Mouse (Mus musculus) adrenal gland, adult 8-10 months (tissue): ENCODE results near the gene Sash3. TPM values are rescaled to one million over a fixed set of nuclear protein-coding genes. Genes with fewer than 3 reads are reported as not detected.

ENCODE experiments used
- DNase-seq: peaks from one replicate; pipeline ENCODE4 v3.0.0; 2022
- total RNA-seq, 4 experiments: library from RNA; stranded (reverse); gene quantifications; 2 replicates each; pipeline ENCODE4 v1.2.4; 2022

Gene Sash3
- total RNA-seq, 4 experiments from 2014 or later = 1.6 to 2.4 (median 2.1) TPM

DNA sequence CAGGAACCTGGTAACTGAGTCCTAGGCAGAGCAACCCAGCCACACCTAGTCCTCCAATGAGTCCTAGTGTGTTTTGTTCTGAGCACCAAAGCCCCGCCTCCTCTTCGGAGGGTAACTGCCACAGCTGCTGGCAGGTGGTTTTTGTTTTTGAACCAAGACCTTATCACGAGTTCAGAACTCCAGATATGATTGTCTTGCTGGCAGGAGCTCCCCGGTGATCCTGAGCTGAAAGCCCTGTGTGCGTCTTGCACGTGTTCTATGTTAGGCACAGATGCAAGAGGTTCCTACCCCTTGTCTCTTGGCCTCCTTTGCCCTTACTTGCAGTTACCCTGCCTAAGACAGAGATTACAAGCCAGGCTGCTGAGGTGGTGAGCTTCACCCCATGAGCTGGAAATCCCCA is 4.8 kb upstream of the Sash3 start:
- DNase-seq = no peak

DNA sequence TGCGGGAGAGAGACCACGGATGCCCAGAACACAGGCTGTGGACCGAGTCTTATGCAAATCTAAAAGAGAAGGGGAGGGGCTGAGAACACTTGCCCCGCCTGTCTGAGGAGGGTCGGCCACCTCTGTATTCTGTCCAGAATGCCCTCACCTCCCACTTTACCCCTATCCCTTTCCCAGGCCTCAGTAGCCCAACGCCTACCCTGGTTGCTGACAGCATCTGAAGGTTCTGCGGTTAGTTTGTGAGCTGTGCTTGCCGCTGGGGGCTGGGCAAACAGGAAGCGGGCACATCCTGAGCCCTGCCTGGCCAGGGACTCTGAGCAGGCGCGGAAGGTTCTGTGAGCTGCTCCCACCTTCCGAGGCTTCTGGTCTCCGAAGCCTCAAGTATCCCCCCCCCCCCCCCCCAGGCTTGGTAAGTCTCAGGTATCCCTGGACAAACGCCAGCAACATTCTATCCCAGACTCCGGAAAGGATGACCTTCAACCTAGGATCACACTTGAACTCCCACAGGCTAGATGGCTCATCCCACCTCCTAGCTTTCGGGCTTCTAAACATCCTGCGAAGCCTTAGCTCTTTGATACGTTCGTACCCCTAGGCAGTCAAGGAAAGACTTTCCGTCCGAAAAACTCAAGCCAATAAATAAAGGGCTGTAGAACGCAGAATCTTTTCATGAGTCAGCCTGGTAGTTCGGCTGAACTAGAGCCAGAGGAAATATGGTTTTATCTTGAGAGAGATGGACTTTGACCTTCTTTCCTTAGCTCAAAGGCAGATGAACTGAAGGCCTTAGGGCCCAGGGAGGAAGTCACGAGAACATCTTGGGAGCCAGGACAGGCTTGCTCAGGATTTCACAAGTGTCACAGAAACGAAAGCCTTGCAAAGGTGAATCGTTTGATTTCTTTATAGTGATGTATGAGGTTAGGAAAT is 2.6 kb upstream of the Sash3 start:
- no peak for DNase-seq

DNA sequence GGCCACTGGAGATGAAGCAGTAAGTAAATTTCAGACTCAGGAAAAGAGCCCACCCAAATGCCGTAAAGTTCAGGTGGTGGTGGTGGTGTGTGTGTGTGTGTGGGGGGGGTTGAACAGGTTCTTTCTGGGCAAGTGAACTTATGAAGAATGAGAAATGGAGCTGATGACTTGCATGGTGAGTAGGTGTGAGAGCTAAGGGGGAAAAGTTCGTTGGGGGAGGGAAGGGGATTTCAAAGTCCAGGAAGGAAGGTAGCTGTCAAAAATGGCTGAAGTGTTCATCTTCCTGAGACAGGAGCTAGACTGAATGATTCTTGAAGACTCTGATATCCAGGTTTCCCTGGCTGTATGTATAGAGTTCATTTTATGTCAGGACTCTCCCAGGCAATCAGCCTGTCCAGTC is 990 bp downstream of the Sash3 start:
- no peak for DNase-seq

DNA sequence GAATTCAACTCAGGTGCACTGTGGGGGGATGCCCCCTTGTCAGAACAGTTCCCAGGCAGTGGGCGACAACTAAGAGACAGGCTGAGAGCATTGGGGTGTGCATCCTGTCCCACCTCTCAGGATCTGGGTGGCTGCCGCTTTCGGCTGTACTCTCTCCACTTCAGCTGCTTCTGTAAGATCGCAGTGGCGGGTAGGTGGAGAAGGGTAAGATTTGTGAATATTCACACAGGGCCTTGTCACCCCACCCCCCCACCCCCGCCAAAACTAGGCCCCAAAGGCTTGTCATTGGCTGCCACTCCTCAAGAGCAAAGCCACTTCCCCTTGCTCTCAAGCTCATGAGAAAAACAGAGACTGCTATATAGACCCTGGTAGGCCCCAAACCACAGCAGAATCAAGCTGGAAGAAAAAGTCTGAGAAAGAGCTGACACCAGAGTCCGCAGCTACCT is 1.5 kb downstream of the Sash3 start:
- DNase-seq = no peak

DNA sequence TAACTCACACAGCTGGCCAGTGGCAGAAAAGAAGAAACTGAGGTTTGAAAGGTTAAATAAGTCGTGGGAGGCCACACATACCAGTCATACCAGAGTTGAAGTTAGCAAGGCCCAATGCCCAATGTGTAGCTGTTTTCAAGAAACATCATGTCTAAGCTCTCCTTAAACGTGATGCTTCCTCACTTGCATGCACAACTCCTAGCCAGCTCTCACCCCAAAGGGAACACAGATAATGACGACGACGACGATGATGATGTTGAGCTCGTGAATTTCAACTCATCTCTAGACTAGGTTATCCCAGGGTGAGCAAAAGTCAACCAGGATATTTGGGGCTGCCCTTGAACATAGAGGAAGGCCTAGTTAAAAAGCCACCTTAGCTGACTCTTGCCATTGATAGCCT is 5.9 kb downstream of the Sash3 start:
- DNase-seq = no peak

DNA sequence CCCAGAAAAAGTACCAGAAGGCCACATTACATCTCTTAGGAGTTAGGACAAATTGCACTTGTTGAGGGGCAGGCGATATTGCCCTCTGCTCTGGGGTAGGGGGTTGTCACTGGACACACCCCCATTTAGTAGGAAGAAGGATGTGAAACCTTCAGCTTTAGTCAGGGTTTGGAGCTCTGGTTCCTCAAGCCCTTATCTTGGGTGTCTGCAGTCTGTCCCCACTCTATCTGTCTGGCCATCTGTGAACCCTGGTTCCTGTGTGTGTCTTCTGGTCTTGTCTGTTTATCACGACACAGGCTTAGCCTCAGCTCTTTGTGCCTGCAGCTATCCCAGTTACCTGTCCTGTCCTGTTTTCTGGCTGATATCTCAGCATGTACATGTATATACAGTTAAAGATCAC is 7.2 kb downstream of the Sash3 start:
- DNase-seq = no peak

DNA sequence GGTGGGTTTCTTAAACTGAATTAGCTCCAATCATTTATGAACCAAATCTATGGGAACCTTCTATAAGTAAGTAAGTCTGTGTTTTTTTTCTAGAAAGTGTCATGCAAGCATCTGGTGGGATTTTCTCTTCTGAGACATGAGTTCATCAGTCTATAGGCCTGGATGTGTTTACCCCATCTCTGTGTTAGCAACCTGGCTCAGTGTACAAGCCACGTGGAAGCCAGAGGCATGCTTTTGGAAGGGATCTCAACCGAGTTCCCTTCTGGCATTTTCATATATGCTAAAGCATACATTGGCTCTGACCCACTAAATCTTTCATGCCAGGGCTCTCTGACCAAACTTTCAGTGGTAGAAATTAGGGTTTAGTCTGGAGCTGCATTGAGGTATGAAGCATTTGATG is 7.7 kb downstream of the Sash3 start:
- DNase-seq = no peak

DNA sequence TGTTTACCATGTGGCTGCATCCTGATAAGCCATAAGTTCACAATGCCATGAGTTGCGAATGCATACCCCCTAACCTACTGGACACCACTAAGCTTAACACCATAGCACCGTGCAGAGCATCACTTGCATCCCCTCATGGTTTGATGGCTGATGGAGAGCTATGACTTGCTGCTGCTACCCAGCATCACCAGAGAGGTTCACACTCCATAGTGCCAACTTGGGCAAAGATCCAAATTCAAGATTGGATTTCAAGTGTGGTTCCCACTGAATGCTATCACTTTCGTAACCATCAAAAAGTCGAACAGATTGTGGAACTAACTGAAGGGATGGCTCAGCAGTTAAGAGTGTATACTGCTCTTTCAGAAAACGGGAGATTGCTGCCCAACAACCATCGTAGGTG is 9.3 kb downstream of the Sash3 start:
- DNase-seq = no peak

DNA sequence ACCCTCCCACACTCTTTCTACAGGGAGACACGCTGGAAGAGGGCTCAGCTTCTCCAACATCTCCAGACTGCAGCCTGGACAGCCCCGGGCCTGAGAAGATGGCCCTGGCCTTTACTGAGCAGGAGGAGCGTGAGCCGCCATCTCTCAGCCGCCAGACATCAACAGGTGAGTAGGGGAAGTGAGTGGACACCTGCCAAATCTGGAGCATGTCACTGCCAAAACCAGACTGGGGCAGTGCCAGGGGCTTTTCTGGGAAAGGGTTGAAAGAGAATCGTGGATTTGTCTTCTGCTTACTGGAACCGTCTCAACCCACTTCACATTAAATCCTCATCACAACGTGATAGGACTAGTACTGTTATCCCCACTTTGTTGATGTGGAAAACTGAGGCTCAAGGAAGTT is 11.2 kb downstream of the Sash3 start:
- no peak for DNase-seq

DNA sequence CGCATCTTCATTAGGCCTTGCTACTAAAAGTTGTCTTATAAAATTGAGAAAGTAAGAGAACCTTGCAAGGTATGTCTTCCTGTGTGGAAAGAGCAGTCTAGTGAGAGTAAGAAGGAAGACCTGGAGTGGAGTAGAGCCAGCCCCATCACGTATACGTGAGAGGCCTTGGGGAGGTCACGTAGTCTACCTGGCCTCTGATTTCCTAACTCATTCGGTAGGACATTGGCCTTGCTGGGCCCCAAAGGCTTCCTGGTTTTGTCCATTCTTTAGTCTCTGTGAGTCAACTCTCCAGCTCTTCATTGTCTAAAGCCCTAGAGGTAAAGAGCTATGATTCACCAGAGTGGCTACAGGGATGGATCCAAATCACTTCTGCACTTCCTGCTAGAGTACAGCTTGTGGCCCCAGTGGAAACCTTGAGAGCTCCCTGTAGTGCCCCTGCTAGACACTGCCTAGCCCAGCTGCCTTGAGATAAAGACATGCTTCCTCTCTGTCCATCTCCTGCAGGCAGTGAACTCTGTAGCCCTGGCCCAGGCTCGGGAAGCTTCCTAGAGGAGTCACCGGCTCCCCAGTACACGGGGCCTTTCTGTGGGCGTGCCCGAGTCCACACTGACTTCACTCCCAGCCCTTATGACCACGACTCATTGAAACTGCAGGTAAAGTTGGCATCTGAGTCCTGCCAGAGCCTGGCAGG is 12.1 kb downstream of the Sash3 start:
- DNase-seq = no peak

DNA sequence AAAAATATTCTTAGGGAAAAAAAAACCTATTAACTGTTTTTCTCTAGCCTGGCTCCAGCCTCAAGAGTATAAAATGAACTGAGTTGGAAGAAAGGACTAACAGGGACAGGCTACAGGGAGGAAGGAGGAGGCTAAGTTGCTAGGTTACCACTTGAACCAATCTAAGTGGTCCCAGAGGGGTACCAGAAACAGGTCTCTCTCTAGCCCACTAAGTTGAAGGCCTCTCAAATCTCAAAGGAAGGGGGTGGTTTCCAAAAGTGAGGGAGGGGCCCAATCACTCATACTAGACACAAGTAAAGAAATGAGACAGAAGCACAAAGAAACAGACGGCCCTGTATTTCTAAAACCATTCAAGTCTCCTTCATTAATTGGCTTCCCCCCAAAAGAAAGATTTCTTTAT is 23.7 kb downstream of the Sash3 start:
- no peak for DNase-seq

DNA sequence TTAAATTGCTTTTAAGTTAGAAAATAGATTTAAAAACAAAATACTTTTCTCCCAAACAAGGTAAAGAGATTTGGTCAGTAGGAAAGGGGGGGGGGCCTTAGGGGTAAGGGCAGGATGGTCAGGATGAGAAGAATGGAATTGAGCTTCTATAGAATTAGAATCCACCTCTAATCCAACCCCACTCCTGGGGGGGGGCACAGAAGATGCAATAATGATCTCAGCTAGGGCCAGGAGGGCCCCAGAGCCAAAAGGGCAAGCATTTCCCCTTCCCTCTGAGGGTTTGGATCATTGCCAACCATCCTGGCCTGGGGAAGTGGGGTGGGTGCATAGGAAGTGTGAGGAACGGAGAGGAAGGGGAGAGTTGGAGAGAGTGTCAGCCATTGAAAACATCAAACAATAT is 24.1 kb downstream of the Sash3 start:
- no peak for DNase-seq

DNA sequence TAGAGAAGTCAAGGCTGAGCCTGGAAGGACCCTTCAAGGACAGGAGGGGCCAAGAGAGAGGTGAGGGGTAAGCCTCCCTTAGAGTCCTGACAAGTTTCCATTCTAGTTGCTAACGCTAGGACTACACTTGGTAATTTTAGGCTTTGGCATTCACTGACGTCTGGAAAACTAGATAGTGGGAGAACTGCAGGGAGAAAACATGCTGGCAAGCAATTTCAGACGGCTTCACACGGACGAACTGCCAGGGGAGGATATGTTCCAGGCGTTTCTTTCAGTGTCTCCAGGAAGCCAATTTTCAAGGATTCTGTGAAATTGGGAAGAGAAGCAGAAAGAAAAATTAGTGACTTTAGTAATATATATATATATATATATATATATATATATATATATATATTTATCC is 35.6 kb downstream of the Sash3 start:
- DNase-seq = no peak

DNA sequence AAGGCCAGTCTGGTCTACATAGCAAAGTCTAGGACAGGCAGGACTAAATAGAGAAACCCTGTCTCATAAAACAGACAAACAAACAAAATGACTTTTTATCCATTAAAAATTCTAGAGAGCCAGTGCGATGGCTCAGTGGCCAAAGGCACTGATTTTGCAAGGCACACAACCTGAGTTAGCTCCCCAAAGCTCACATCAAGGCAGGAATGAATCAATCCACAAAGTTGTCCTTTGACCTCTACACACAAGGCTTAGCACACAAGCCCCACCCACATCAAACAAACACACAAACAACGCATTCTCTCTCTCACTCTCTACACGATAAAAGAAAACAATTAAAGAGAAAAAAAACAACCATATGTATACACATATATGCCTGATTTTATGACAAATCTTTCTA is 38.5 kb downstream of the Sash3 start:
- DNase-seq = no peak

DNA sequence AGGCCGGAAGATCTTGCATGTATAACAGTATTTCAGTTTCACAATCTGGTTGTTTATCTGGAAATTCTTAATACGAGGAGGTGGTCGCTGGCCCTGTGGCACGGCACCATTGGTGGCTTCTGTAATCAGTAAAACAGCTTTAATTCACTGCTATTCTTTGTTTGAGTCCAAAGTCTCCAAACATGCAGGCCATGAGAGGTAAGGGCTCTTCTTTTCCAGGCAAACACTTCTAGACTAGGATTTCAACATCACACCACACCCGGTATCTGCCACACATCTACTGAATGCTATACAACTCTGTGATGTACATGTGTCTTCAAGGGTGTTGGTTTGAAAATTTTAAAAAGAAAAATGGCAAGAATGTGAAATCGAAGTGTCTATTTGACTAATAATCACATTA is 45.0 kb downstream of the Sash3 start:
- DNase-seq = no peak

DNA sequence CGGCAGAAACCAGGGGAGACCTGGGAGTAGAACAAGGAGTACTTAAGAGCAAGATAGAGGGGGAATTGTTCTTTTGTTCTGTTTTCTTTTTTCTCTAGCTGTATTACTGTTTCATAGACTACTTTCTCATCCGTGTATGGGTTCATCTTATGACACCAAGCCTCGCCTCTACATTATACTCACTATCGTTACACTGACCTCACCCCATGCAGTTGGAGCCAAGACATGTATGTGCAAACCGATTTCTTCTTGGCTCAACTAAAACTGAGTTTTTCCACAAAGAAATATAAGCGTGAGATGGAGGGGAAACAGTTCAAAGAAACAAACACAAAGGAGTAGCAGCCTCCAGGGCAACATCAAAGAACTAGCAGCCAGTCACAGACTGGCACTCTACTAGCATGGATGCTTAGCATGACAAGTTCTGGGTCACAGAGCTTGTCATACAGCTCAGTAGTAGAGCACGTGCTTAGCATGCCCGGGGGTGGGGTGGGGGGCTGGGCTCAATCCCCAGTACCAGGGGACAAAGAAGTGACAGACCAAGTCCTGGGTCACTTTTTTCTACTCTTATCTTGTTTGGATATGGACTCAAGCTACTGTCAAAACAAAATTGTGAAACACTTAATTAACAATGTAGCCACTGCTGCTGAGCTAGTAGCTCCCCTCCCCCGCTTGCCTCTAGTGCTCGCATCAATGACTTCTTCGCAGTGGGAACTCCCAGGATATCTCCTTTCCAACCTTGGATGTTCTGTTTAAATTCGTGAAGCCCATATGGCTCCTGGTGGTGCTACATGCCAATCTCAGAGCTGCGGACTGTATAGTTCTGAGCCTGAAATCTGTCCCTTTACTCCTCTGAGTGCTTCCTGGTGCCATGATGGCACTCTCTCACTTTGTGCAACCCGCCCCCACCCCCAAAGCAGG is 47.3 kb downstream of the Sash3 start:
- DNase-seq = no peak

DNA sequence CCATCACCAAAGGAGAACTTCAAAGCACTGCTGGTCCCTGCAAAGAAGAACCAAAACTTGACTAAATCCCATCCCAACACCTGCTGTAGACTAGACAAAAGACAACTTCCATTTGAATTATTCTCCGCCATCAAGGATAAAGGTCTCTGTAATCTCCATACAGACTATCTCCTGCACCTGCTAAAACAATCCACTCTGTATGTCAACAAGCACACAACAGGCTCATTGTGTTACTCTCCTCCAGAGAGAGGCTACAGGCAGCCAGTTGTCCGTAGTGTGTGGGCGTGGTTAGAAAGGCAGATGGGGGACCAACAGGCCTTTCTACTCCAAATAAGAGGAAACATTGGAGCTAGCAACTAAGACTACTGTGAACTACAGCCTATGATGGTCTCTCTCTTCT is 51.6 kb downstream of the Sash3 start:
- no peak for DNase-seq

DNA sequence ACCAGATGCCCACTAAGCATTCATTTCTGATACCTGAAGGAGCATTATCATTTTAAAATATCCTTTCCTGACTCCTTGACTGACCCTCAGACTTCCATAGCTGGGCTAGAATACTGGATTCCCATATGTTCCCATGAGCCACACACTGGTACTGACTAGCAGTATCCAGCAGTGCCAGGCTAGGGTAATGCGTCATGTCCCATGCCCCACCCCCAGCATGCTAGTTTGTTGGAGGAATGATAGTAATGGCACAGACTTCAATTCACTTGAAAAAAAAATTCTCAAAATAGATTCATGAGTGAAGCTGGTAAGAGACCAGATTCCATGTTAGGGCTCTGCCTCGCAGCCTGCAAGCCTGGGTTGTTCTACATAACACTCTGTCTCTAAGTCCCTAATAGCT is 52.8 kb downstream of the Sash3 start:
- DNase-seq = no peak

DNA sequence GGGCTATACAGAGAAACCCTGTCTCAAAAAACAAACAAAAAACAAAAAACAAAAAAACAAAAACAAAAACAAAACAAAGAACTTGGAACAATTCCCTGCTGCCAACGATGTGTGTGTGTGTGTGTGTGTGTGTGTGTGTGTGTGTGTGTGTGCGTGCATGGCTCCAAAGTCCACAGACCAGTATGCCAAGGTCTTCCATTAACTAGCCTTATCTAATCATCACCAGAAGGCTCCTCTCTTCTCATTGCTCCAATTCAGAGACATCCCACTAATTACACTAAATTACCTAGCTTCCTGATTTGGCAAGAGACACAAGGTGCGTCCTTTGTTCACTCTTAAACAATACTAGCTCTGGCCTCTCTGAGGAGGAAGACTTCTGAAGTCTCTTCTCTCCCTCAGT is 54.5 kb downstream of the Sash3 start:
- DNase-seq = no peak

DNA sequence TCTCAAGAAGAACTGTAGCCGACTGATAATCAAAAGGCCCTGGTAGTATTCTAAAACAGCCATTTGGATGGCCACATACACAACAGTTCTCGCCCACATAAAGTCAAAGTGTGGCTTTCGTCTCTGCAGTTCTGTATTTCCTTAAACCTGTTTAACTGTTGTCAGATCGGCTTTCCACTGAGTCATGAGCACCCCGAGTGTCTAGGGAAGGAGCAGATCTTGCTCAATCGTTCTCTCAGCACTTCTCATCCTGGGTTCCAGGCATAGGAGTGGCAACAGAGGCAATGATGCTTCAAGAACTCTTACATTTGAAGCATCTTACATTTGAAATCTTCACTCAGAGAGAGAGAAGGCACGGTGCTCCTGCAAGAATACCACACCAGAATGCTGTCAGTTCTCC is 55.7 kb downstream of the Sash3 start:
- DNase-seq = no peak

DNA sequence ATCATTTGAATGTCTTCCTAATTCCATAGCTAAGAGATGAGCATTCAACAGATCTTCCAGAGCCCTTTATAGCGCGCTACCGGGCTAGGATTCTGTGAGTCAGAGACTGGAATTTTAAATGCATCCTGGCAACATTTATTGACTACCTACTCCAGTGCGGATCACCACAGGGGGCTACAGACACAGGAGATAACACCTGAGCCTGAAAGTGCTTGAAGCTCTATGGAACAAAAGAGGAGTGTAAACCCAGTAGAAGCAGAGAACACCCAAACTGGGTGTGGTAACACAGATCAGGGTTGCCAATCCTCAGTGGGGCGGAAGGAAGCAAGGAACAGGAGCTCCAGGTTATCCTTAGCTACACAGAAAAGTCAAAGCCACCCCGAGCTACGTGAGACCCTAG is 56.2 kb downstream of the Sash3 start:
- no peak for DNase-seq

DNA sequence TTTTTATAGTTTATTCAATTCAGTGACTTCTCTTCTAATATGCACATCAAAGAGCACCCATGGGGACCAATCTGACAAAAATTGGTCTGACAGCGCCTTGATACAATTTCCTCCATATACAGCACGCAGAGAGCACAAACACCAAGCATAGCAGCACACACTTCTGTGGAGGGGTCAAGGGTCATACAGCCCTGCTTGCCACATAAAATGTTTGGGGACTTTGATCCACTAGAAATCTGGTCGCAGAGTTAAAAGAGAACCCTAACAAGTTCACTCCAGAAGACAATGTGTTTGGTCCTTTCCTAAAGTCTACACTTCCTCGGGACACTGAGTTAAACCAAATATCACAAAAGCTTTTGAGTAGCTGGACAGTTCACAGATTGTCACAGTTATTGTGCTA is 56.8 kb downstream of the Sash3 start:
- no peak for DNase-seq

DNA sequence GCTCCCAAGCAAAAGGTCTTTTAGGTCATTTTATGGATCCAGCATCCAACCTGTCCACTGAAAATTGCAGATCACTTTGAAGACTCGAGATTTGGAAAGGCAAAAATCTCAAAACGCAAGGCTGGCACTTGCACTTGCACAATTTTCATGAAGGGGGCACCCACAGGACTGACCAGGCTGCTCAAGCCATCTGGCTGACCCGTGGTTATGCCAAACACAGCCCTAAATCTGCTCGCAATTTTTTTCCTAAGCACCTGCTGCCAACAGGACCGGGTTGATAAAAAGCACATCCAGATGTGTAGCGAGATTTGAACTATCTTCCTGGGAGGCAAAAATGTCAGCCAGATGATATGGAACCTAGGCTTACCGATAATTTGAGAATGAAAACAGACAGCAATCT is 57.5 kb downstream of the Sash3 start:
- no peak for DNase-seq
